ENCODE assay signal across 9 mouse cellular contexts in genomic region chr11:5381226-5381625, GRCm38 (mm10).
DNase-seq lines count a peak whose midpoint lies in the region; ATAC-seq and TF ChIP-seq lines count a peak whose summit lies in the region.
"Had no signal": no experiment of that assay in that cellular context is flagged by ENCODE, and none has a peak within 500 bp of the region (broad histone marks: within the 10 kb centered on the region; RNA-seq: fewer than 3 reads in every experiment).

No protein-coding gene starts in this region.

- H3K4me2 ChIP-seq in kidney, embryonic 15.5 days: no peak overlapping the region
- no peak overlapping the region for H3K4me2 ChIP-seq in kidney, postnatal 0 days (ENCODE audit: low read length)
- H3K4me2 ChIP-seq: forebrain, embryonic 12.5 days; liver, embryonic 15.5 days had no signal

- CTCF ChIA-PET in Patski (lab: Charles Lee): interaction anchor here (1.0 to 1.6 kb wide), 3 partner anchors 10 to 87 kb away, joined by 3 read pairs; no protein-coding TSS in a partner anchor

- no peak for ATAC-seq in kidney, embryonic 15.5 days (replicated peaks; ENCODE audit: low FRiP score)
- peak; percentile 26 for ATAC-seq in Patski
- ATAC-seq in kidney, postnatal 0 days (replicated peaks; ENCODE audit: low FRiP score, low read depth): no peak

- no peak for DNase-seq in kidney, postnatal 4 days
- no peak for DNase-seq in Patski (ENCODE audit: low read depth, low spot score)
- DNase-seq in adrenal gland, postnatal 25 days: peak; percentile 3
- no peak for DNase-seq in kidney, postnatal 0 days (ENCODE audit: low spot score)
- no peak for DNase-seq in spleen, adult 12 weeks (ENCODE audit: low spot score)
- no peak for DNase-seq in frontal cortex, postnatal 36 days (ENCODE audit: low spot score in 2 of 2)

- no peaks in the 10 kb centered on the region for H3K36me3 ChIP-seq in kidney, embryonic 15.5 days
- no peaks in the 10 kb centered on the region for H3K36me3 ChIP-seq in kidney, postnatal 0 days (ENCODE audit: insufficient read depth, low read length)
- H3K36me3 ChIP-seq: forebrain, embryonic 12.5 days; liver, embryonic 15.5 days had no signal

- no peak overlapping the region for H3K9ac ChIP-seq in kidney, embryonic 15.5 days
- no peak overlapping the region for H3K9ac ChIP-seq in kidney, postnatal 0 days (ENCODE audit: low read depth, low read length)
- H3K9ac ChIP-seq: forebrain, embryonic 12.5 days; liver, embryonic 15.5 days had no signal

- H3K9me3 ChIP-seq in kidney, embryonic 15.5 days (replicated peaks): no peaks in the 10 kb centered on the region
- H3K9me3 ChIP-seq in kidney, postnatal 0 days (replicated peaks; ENCODE audit: low read length): no peaks in the 10 kb centered on the region
- H3K9me3 ChIP-seq: forebrain, embryonic 12.5 days; liver, embryonic 15.5 days had no signal

- H3K27ac ChIP-seq in kidney, embryonic 15.5 days: 0 out of 2 replicates have a peak overlapping the region, but pooled peaks have one; percentile 45
- H3K27ac ChIP-seq in kidney, postnatal 0 days: peak overlapping the region; percentile 20; the same call in 1 of the 2 replicates
- H3K27ac ChIP-seq: forebrain, embryonic 12.5 days; liver, embryonic 15.5 days had no signal

- in situ Hi-C loops in Patski (cut with MboI; ENCODE audit: low pct_unique_long_range_greater_than_20kb): no loop called here

- no peak overlapping the region for H3K4me3 ChIP-seq in kidney, embryonic 15.5 days (replicated peaks)
- H3K4me3 ChIP-seq in kidney, postnatal 0 days (replicated peaks; ENCODE audit: low read depth, low read length): no peak overlapping the region
- H3K4me3 ChIP-seq: forebrain, embryonic 12.5 days; liver, embryonic 15.5 days had no signal

- peaks cover 7% of the 10 kb centered on the region for H3K4me1 ChIP-seq in kidney, embryonic 15.5 days
- H3K4me1 ChIP-seq in kidney, postnatal 0 days (replicated peaks; ENCODE audit: insufficient read depth, low read length): peaks cover 3% of the 10 kb centered on the region; the same call in 1 of the 2 replicates
- H3K4me1 ChIP-seq: liver, embryonic 15.5 days had no signal

- 54% methylated on average over 5 of the region's 5 CpGs for WGBS in kidney, embryonic 15.5 days
- 44% methylated on average over 5 of the region's 5 CpGs for WGBS in kidney, postnatal 0 days

- POLR2A ChIA-PET in Patski (lab: Charles Lee): no interaction called here

- no peaks in the 10 kb centered on the region for H3K27me3 ChIP-seq in kidney, embryonic 15.5 days
- H3K27me3 ChIP-seq in Patski: no peaks in the 10 kb centered on the region
- H3K27me3 ChIP-seq in kidney, postnatal 0 days (ENCODE audit: insufficient read depth, low read length): no peaks in the 10 kb centered on the region
- H3K27me3 ChIP-seq: forebrain, embryonic 12.5 days; liver, embryonic 15.5 days had no signal

- no peak for TF ChIP-seq CTCF in Patski (IDR thresholded peaks at IDR 0.05)
- TF ChIP-seq CTCF in kidney, postnatal 0 days (IDR thresholded peaks at IDR 0.05; ENCODE audit: low read depth): no peak
